Mouse (Mus musculus) midbrain, embryonic 10.5 days (tissue): ENCODE data around the gene Otud4. TPM values are rescaled to one million over a fixed set of nuclear protein-coding genes. Genes with fewer than 3 reads are reported as not detected.

Experiments used
- DNase-seq: peaks from one replicate; pipeline ENCODE4 v3.0.0-alpha.2; 2017; ENCODE audit warnings: low spot score
- H3K27ac ChIP-seq: fragments of 300-500 bp; sonication (generic); replicated peaks from 2 replicates; pipeline ENCODE4 v1.5.1; 2016; ENCODE audit warnings: mild to moderate bottlenecking
- H3K27me3 ChIP-seq: fragments of 300-500 bp; sonication (generic); 2 replicates; pipeline ENCODE4 v1.6.1; 2016; ENCODE audit warnings: low read depth, mild to moderate bottlenecking; ENCODE audit not compliant: poor library complexity, severe bottlenecking
- H3K36me3 ChIP-seq: fragments of 300-500 bp; sonication (generic); 2 replicates; pipeline ENCODE4 v1.6.1; 2016; ENCODE audit warnings: mild to moderate bottlenecking, moderate library complexity
- H3K4me1 ChIP-seq: fragments of 300-500 bp; sonication (generic); 2 replicates; pipeline ENCODE4 v1.6.1; 2016
- H3K4me3 ChIP-seq: fragments of 300-500 bp; sonication (generic); 2 replicates; pipeline ENCODE4 v1.5.1; 2016; ENCODE audit warnings: mild to moderate bottlenecking, moderate library complexity
- H3K9me3 ChIP-seq: fragments of 300-500 bp; sonication (generic); replicated peaks from 2 replicates; pipeline ENCODE4 v1.6.1; 2016; ENCODE audit warnings: mild to moderate bottlenecking
- WGBS: fragments of 180-500 bp; shearing (Covaris S2); methylation state at CpG from one replicate; pipeline ENCODE4 v1.1.7; 2016; 5-methylcytosine and 5-hydroxymethylcytosine counted together
- polyA plus RNA-seq: library from polyadenylated mRNA; unstranded; fragments of >200 nt; fragmentation: Nextera tagmentation; extraction: Ambion mirVana; gene quantifications from 2 replicates; pipeline ENCODE4 v1.2.1, GENCODE M21; 2016

The Otud4 gene
- polyA plus RNA-seq, 1 experiment from 2014 or later = 15.4 TPM

DNA sequence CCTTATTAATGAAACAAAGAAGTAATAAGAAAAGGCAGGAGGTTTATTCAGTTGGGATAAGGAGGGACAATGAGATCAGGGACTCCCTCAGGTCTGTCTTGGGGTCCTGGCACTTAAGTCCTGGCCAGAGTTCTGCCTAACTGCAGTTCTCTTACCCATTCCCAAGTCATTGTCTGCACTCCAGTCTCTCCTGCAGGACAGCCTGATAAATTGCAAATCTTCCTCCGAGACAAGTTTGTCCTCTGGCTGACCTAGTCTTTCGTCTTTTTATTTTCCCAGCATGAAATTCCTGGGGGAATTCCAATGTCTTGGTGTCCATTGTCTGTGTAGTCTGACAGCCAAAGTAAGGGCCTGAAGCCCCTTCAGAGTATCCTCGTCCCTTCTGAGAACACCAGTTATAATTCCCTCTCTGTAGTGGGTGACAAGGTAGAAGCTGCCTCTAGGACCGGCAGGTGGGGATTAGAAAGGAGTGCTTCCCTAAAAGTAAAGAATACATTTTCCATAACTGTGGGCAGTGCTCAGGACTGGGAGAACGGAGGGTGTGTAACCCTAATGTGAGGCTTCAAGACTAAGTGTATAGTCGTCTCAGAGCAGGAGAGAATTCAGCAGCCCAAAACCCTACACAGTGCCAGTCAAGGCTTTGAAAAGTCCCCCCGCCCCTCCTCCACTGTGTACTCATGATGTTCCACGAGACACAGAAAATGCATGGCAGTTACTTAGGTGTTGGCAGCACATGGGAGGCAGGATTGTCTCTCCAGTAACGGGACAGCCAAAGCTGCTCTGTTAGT, 18.7 kb upstream of the Otud4 start:
- no peaks in the 10 kb centered on the region for H3K36me3 ChIP-seq
- peak overlapping the region; percentile 28; the same call in 1 of the 2 replicates for H3K27ac ChIP-seq
- H3K4me1 ChIP-seq = peaks cover 17% of the 10 kb centered on the region
- H3K9me3 ChIP-seq = no peaks in the 10 kb centered on the region
- 51% methylated on average over 9 of the region's 9 CpGs for WGBS
- no peak for DNase-seq
- no peak overlapping the region for H3K4me3 ChIP-seq
- no peaks in the 10 kb centered on the region for H3K27me3 ChIP-seq

DNA sequence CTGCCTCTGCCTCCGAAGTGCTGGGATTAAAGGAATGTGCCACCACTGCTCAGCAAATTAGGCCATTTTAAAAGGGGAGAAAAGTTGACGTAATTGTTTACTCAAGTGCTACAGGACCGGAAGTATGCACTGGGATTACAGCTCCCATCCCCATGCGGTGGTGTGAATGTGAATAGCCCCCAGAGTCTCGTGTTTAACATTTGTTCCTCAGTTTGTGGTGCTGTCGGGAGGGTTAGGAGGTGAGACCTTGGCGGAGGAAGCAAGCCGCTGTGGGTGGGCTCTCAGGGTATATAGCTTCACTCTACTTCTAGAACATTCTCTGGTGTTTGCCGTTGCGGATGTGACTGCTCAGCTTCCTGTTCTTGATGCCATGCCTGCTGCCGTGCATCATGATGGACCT, 17.1 kb upstream of the Otud4 start:
- no peaks in the 10 kb centered on the region for H3K36me3 ChIP-seq
- WGBS = 83% methylated on average over 11 of the region's 11 CpGs

DNA sequence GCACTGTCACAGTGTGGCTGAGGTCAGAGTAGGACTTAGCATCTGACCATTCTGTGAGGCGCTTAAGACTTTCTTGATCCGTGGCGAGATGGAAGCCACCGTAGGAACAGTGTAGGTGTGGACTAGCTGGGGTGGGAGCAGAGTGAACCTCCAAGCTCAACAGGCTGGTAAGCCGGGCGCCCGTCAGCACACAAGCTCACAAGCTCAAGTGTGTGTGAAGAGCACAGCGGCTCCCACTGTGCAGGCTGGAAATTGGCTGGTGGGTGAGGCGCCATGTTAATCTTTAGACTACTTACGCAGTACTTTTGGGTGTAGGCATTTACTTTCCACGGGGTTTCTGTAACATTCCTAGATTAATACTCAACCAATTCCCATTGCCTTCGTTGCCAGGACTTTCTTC, 16.1 kb upstream of the Otud4 start:
- no peak for DNase-seq
- Histone ChIP-seq H3K4me1 (peaks cover 17% of the 10 kb centered on the region), H3K36me3 (no peaks in the 10 kb centered on the region), H3K4me3 (no peak overlapping the region), H3K9me3 (no peaks in the 10 kb centered on the region), H3K27ac (no peak overlapping the region), H3K27me3 (no peaks in the 10 kb centered on the region)
- WGBS = 93% methylated on average over 12 of the region's 12 CpGs

More for the DNA sequence above, 17.1 kb upstream of the Otud4 start:
- Histone ChIP-seq H3K27me3 (no peaks in the 10 kb centered on the region), H3K9me3 (no peaks in the 10 kb centered on the region), H3K27ac (no peak overlapping the region), H3K4me3 (no peak overlapping the region), H3K4me1 (peaks cover 17% of the 10 kb centered on the region)
- no peak for DNase-seq

DNA sequence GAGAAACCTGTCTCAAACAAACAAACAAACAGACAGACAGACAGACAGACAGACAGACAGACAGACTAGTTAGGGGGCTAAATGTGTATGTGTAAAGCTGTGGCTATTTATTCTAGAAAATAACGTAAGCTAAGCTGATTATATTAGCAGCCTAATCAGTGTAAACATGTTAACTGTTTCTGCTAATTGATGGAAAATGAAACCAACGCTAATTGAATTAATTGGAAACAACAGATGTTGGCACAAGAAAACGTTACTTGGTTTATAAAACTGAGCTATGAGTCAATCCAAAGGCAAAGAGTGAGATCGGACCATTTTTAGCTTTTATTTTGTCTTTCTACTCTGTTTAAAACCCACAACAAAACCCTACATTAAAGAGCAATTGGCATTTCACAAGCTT, 15.0 kb upstream of the Otud4 start:
- WGBS = 85% methylated on average over 4 of the region's 4 CpGs
- DNase-seq = no peak
- H3K9me3 ChIP-seq = no peaks in the 10 kb centered on the region
- no peak overlapping the region for H3K4me3 ChIP-seq
- no peaks in the 10 kb centered on the region for H3K27me3 ChIP-seq
- peaks cover 17% of the 10 kb centered on the region for H3K4me1 ChIP-seq
- H3K36me3 ChIP-seq = no peaks in the 10 kb centered on the region
- H3K27ac ChIP-seq = no peak overlapping the region

DNA sequence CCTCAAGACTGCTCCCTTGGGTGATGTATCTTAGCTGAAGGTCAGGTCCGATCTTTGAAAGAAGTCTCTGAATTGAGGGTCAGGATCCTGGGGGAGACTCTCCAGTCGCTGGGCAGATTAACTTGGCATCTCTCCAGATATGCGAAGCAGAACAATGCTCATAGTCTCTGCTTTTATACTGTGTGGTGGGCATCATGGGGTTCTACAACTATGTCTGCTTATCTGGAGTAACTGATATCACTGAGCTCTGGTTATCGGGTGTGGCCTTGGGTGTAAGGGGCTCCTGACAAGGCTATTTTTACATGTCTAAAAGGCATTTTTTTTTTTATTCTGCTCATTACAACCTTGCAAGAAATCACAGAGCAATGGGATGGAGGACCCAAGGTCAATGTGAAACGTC, 13.2 kb upstream of the Otud4 start:
- no peaks in the 10 kb centered on the region for H3K36me3 ChIP-seq
- no peak overlapping the region for H3K27ac ChIP-seq
- no peak overlapping the region for H3K4me3 ChIP-seq
- H3K27me3 ChIP-seq = no peaks in the 10 kb centered on the region
- peaks cover under 1% of the 10 kb centered on the region; the same call in 1 of the 2 replicates for H3K4me1 ChIP-seq
- WGBS = 91% methylated on average over 5 of the region's 5 CpGs
- DNase-seq = no peak
- H3K9me3 ChIP-seq = no peaks in the 10 kb centered on the region

DNA sequence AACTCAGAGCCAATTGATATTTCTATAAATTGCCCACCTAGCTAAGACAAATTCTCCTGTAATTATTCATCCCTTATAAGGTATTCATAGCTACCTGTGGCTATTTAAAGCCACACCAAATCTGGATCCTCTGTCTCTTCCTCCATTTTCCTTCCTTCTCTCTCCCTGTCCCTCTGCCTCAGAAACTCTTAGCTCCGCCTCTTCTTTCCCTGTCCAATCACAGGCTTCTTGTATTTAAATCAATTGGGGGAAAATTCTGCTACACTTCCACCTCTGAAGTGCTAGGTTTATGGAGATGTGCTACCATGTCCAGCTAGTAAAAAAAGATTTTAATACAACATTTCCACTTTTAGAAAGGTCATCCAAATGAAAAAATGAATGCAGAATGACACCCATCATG, 3.9 kb upstream of the Otud4 start:
- H3K27me3 ChIP-seq = no peaks in the 10 kb centered on the region
- WGBS = 82% methylated on average over 1 of the region's 1 CpGs
- no peak overlapping the region for H3K27ac ChIP-seq
- peaks cover 3% of the 10 kb centered on the region for H3K4me1 ChIP-seq
- H3K36me3 ChIP-seq = no peaks in the 10 kb centered on the region
- no peaks in the 10 kb centered on the region for H3K9me3 ChIP-seq
- no peak overlapping the region for H3K4me3 ChIP-seq
- no peak for DNase-seq

DNA sequence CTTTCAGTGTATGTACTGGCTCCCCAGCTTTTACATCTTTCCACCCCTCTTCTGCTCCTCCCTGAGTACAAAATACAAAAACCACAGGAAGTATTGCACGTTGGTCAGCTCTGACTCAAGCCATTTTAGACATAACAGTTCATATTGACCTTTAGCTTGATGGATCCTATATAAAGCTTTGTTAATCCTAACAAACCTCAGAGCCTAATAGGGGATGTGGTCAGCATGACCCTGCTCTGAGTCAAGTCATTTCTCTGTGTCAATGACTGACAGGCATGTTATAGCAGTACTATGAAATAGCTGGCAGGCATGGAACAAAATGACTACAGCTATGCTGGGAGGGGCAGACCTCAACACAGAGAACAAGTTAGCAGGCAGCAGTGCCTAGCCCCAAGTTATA, 3.3 kb upstream of the Otud4 start:
- H3K27ac ChIP-seq = no peak overlapping the region
- H3K27me3 ChIP-seq = no peaks in the 10 kb centered on the region
- WGBS = 76% methylated on average over 1 of the region's 1 CpGs
- no peak for DNase-seq
- H3K4me1 ChIP-seq = peaks cover 9% of the 10 kb centered on the region
- no peak overlapping the region for H3K4me3 ChIP-seq
- no peaks in the 10 kb centered on the region for H3K36me3 ChIP-seq
- H3K9me3 ChIP-seq = no peaks in the 10 kb centered on the region

DNA sequence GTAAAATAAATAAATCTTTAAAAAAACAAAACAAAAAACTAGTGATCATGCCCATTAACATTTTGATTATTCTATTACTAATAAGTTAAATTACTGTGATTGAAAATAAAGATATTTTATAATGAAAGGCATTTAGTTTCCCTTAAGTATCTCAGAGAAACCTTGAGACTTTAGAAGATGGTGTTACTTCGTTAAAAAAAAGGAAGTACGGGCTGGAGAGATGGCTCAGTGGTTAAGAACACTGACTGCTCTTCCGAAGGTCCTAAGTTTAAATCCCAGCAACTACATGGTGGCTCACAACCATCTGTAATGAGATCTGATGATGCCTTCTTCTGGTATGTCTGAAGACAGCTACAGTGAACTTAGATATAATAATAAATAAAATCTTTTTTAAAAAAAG, 2.2 kb upstream of the Otud4 start:
- Histone ChIP-seq H3K4me3 (no peak overlapping the region), H3K9me3 (no peaks in the 10 kb centered on the region), H3K27me3 (no peaks in the 10 kb centered on the region), H3K4me1 (peaks cover 20% of the 10 kb centered on the region), H3K27ac (no peak overlapping the region), H3K36me3 (peaks cover under 1% of the 10 kb centered on the region; the same call in 1 of the 2 replicates)
- no peak for DNase-seq
- 87% methylated on average over 3 of the region's 3 CpGs for WGBS

DNA sequence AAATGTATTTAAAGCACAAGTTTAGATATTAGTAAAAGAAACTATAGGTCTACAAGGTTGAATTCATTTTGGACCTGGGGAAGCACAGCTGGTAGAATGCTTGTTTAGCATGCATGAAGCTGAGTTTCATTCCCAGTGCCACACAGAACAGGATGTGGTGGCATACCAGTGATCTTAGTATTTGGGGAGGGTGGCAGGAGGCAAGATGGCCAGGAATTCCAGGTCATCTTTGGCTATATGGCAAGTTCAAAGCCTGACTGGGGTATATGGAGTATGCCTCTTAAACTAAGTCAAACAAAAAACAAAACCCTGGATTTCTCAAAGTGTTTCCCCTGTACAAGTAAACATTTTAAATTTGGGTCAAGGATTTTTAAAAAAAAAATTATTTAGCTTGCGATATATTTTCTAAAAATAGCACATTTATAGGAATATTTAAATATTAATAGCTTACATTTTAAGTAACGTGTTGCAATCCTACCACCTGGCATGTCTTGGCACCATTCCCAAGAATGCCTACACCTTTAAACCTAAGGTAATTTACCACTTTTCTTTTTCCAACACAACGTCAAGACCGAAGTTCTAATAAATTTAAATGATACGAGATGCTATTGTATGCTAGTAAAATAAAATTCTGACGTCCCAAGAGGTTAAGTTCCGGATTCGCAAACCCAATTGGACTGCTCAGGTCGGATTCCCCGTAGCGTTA, 1.3 kb upstream of the Otud4 start:
- peak overlapping the region; percentile 96 for H3K4me3 ChIP-seq
- H3K27me3 ChIP-seq = no peaks in the 10 kb centered on the region
- WGBS = 15% methylated on average over 11 of the region's 11 CpGs
- DNase-seq = no peak
- peaks cover 27% of the 10 kb centered on the region for H3K4me1 ChIP-seq
- H3K9me3 ChIP-seq = no peaks in the 10 kb centered on the region
- peaks cover 3% of the 10 kb centered on the region; the same call in 1 of the 2 replicates for H3K36me3 ChIP-seq
- H3K27ac ChIP-seq = peak overlapping the region; percentile 98

DNA sequence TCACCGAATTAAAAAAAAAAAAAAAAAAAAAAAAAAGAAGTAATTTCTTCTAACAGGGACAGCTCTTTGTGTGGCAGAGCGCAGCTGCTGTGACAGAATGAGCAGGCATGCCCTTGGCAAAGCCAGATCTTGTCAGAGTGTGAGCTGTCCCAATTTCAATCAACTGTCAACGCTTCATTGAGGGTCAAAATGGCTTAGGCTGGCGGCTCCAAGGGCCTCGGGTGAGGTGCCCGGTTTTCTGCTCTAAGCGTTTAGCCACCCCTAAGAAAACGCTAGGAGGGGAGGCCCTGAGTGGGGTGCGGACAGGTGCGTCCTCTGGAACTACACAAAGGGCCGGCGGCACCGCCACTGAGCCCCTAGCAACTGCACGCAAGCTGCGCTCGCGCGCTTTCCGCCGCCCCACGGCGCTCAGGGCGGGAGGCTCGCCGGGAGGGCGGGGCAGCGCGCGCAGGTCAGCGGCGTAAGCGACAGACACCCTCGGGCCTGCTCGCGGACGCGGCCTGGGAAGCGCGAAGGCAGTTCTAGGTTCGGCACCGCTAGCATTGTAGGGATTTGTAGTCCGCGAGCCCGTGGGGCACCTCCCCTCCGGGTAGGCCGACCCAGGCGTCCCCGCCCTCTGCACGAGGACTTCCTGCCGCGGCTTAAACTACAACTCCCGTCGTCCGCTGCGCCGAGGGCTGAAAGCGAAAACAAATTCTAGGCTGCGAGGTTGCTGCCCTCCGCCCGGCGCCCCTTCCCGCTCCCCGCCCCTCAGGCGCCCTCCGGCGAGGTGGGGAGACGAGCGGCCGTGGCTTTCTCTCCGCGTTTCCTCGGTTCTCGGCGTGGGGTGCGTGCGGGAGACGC, 490 bp upstream of the Otud4 start:
- peak; percentile 98 for DNase-seq
- H3K9me3 ChIP-seq = no peaks in the 10 kb centered on the region
- peaks cover 30% of the 10 kb centered on the region for H3K4me1 ChIP-seq
- H3K4me3 ChIP-seq = peak overlapping the region; percentile 96
- under 1% methylated on average over 77 of the region's 77 CpGs for WGBS
- H3K27ac ChIP-seq = peak overlapping the region; percentile 98
- H3K27me3 ChIP-seq = no peaks in the 10 kb centered on the region
- peaks cover 10% of the 10 kb centered on the region for H3K36me3 ChIP-seq

DNA sequence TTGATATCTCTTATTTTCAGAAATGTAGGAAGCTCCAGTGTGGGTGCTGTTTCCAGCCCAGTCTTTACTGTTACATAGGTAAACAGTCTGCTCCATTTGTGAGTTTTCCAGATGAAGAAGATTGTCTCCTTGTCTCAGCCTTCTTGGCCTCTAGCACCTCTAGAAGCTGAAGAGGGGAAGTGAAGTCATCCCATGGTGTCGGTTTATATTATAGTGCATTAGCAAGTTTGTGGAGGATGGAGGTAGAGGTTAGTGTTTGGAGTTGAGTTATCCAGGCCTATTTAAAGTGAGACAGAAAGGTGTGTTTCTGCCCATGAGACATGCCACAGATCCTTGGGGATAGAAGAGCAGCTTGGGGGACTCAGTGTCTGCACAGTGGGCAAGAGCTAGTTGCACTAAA, 1.7 kb downstream of the Otud4 start:
- peak overlapping the region; percentile 96 for H3K4me3 ChIP-seq
- peaks cover 30% of the 10 kb centered on the region for H3K4me1 ChIP-seq
- no peak overlapping the region for H3K27ac ChIP-seq
- WGBS = 39% methylated on average over 1 of the region's 1 CpGs
- H3K27me3 ChIP-seq = no peaks in the 10 kb centered on the region
- DNase-seq = no peak
- H3K36me3 ChIP-seq = peaks cover 32% of the 10 kb centered on the region
- no peaks in the 10 kb centered on the region for H3K9me3 ChIP-seq

DNA sequence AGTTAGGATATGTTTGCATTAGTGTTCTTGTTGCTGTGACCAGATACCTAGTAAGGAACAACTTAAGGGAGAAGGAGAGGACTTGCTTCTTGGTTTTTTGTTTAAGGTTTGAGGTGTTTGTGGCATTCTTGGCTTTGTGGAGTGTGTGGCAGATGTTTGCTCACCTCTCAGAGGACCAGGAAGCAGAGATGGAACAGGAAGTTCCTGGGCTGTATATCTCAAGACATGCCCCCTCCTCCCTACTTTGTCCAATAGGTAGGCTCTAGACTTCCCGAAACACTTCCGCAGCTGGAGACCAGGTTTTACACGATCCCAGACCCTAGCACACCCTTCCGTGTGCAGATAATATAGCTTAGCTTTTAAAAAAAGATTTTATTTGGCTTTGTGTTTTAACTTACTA, 10.2 kb downstream of the Otud4 start:
- Histone ChIP-seq H3K9me3 (no peaks in the 10 kb centered on the region), H3K4me1 (no peaks in the 10 kb centered on the region), H3K27ac (no peak overlapping the region), H3K36me3 (peaks cover 91% of the 10 kb centered on the region), H3K4me3 (no peak overlapping the region), H3K27me3 (no peaks in the 10 kb centered on the region)
- WGBS = 97% methylated on average over 4 of the region's 4 CpGs
- no peak for DNase-seq
